Mouse (Mus musculus): ENCODE results near the gene Tgds. TPM values are rescaled to one million over a fixed set of nuclear protein-coding genes. Genes with fewer than 3 reads are reported as not detected.
A peak's percentile ranks its signal among the peaks of the same experiment; 100 is the strongest.
"Not testable (repeated sequence)": the region's sequence is repeated elsewhere in the genome, so short reads cannot be mapped to it uniquely, and the experiment has no call there.

Tgds gene
- polyA plus RNA-seq, 1 experiment, result 5.8 TPM

- no peak for TF ChIP-seq POLR2A (IDR thresholded peaks at IDR 0.05; ENCODE audit: borderline replicate concordance, extremely low read depth, low read depth, low read length)
- TF ChIP-seq CTCF (IDR thresholded peaks at IDR 0.05; ENCODE audit: insufficient read depth, low read length), result no peak
- Histone ChIP-seq H3K4me3 (replicated peaks; ENCODE audit: extremely low read depth, low read depth, low read length) (no peak overlapping the region), H3K4me1 (ENCODE audit: control insufficient read depth, insufficient read depth, low read length) (no peaks in the 10 kb centered on the region)
- WGBS, result 70% methylated on average over 3 of the region's 3 CpGs
- DNase-seq, result no peak
Measured at GRCm38 (mm10) chr14:118161751-118162150, 29.2 kb upstream of the Tgds start.

DNA sequence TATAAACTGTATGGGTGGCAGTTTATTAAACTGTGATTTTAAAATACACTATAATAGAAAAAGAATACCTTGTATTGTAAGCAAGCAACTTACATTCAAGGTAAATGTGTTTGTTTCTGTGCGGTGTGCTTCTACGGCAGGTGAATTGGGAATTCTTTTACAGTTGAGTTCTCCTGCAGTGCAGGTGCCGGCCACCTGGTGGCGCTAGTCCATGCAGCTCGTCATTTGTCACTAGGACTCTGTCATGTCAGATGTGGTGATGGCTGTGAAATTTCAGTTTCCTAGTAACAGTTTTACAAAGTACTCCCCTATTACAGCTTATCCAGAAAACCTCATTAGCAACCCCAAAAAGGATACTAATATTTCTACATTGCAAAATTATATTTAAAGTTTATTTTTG lies 24.6 kb upstream of the Tgds start:
- H3K4me1 ChIP-seq (ENCODE audit: control insufficient read depth, insufficient read depth, low read length), result no peaks in the 10 kb centered on the region
- no peak overlapping the region for H3K4me3 ChIP-seq (replicated peaks; ENCODE audit: extremely low read depth, low read depth, low read length)
- peak; percentile 46 for DNase-seq
- WGBS, result 31% methylated on average over 5 of the region's 5 CpGs
- TF ChIP-seq POLR2A (IDR thresholded peaks at IDR 0.05; ENCODE audit: borderline replicate concordance, extremely low read depth, low read depth, low read length), result no peak
- TF ChIP-seq CTCF (IDR thresholded peaks at IDR 0.05; ENCODE audit: insufficient read depth, low read length), result peak; percentile 94

DNA sequence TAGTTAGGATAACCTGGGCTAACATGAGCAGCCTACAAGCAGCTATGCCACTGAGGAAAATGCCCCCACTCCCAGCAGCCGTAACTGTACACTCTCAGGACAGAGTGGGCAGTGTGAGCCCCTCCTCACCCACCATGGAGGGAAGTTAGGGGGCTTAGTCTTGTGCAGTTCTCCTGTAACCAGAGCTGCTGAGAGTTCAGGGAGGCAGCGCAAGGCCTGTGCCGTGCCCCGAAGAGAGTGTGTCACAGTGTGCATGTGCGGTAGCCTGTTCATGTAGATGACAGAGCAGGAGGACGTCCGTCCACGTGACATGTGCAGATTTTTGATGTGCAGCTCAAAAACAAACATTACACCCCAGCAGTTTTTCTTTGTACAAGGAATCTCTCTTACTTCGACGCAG lies 24.2 kb upstream of the Tgds start:
- DNase-seq, result no peak
- Histone ChIP-seq H3K4me1 (ENCODE audit: control insufficient read depth, insufficient read depth, low read length) (no peaks in the 10 kb centered on the region), H3K4me3 (replicated peaks; ENCODE audit: extremely low read depth, low read depth, low read length) (no peak overlapping the region)
- no peak for TF ChIP-seq CTCF (IDR thresholded peaks at IDR 0.05; ENCODE audit: insufficient read depth, low read length)
- no peak for TF ChIP-seq POLR2A (IDR thresholded peaks at IDR 0.05; ENCODE audit: borderline replicate concordance, extremely low read depth, low read depth, low read length)
- 85% methylated on average over 10 of the region's 10 CpGs for WGBS

DNA sequence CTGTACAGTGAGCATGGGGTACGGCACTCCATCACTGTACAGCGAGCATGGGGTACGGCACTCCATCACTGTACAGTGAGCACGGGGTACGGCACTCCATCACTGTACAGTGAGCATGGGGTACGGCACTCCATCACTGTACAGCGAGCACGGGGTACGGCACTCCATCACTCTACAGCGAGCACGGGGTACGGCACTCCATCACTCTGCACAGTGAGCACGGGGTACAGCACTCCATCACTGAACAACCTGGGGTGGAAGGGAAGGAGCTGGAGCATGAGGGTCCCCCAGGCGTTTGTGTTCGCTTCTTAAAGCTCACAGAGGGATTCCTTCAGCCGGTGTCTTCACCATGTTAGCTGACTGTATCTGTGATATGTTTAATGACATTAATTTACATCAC lies 23.5 kb upstream of the Tgds start:
- not testable (repeated sequence) for DNase-seq; H3K4me3 ChIP-seq (replicated peaks; ENCODE audit: extremely low read depth, low read depth, low read length); H3K4me1 ChIP-seq (ENCODE audit: control insufficient read depth, insufficient read depth, low read length)
- 94% methylated on average over 16 of the region's 16 CpGs for WGBS

- no peak for DNase-seq
- 90% methylated on average over 8 of the region's 8 CpGs for WGBS
- no peak for TF ChIP-seq CTCF (IDR thresholded peaks at IDR 0.05; ENCODE audit: insufficient read depth, low read length)
- Histone ChIP-seq H3K4me3 (replicated peaks; ENCODE audit: extremely low read depth, low read depth, low read length) (no peak overlapping the region), H3K4me1 (ENCODE audit: control insufficient read depth, insufficient read depth, low read length) (no peaks in the 10 kb centered on the region)
Measured at GRCm38 (mm10) chr14:118152294-118152651, 19.7 kb upstream of the Tgds start.

DNA sequence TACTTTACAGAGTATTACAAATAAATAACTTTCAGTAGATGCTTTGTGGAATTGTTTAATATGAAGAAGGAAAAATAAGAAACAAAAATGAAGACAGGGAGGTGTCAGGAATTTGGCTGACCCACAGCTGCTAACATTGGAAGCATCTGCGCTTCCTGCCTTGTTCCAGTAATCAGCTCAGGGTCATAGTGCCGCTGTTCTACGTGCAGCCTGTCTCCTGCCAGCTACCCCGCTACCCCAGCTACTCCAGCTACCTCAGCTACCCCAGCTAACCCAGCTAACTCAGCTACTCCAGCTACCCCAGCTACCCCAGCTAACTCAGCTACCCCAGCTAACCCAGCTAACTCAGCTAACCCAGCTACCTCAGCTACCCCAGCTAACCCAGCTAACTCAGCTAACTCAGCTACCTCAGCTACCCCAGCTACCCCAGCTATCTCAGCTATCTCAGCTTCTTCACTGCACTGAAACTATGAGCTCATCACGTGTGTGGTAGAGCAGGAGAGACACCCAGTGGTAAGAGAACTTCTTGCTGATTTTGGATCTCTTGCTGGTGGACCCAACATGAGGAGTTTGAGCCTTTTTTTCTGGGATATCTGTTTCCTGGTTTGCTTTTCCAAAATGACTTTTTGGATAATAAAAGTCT lies 19.2 kb upstream of the Tgds start:
- no peak for DNase-seq
- no peaks in the 10 kb centered on the region for H3K4me1 ChIP-seq (ENCODE audit: control insufficient read depth, insufficient read depth, low read length)
- H3K4me3 ChIP-seq (replicated peaks; ENCODE audit: extremely low read depth, low read depth, low read length), result no peak overlapping the region
- 44% methylated on average over 5 of the region's 5 CpGs for WGBS
- TF ChIP-seq CTCF (IDR thresholded peaks at IDR 0.05; ENCODE audit: insufficient read depth, low read length) (no peak), POLR2A (IDR thresholded peaks at IDR 0.05; ENCODE audit: borderline replicate concordance, extremely low read depth, low read depth, low read length) (no peak)

GRCm38 (mm10) chr14:118150656-118151551 lies 18.3 kb upstream of the Tgds start:
- DNase-seq, result no peak
- H3K4me1 ChIP-seq (ENCODE audit: control insufficient read depth, insufficient read depth, low read length), result no peaks in the 10 kb centered on the region
- TF ChIP-seq CTCF (IDR thresholded peaks at IDR 0.05; ENCODE audit: insufficient read depth, low read length) (no peak), POLR2A (IDR thresholded peaks at IDR 0.05; ENCODE audit: borderline replicate concordance, extremely low read depth, low read depth, low read length) (no peak)
- H3K4me3 ChIP-seq (replicated peaks; ENCODE audit: extremely low read depth, low read depth, low read length), result no peak overlapping the region
- WGBS, result 81% methylated on average over 26 of the region's 26 CpGs

- 75% methylated on average over 10 of the region's 10 CpGs for WGBS
- Histone ChIP-seq H3K4me1 (ENCODE audit: control insufficient read depth, insufficient read depth, low read length) (no peaks in the 10 kb centered on the region), H3K4me3 (replicated peaks; ENCODE audit: extremely low read depth, low read depth, low read length) (no peak overlapping the region)
- DNase-seq, result no peak
- no peak for TF ChIP-seq CTCF (IDR thresholded peaks at IDR 0.05; ENCODE audit: insufficient read depth, low read length)
- TF ChIP-seq POLR2A (IDR thresholded peaks at IDR 0.05; ENCODE audit: borderline replicate concordance, extremely low read depth, low read depth, low read length), result no peak
Measured at GRCm38 (mm10) chr14:118148554-118148953, 16.0 kb upstream of the Tgds start.

DNA sequence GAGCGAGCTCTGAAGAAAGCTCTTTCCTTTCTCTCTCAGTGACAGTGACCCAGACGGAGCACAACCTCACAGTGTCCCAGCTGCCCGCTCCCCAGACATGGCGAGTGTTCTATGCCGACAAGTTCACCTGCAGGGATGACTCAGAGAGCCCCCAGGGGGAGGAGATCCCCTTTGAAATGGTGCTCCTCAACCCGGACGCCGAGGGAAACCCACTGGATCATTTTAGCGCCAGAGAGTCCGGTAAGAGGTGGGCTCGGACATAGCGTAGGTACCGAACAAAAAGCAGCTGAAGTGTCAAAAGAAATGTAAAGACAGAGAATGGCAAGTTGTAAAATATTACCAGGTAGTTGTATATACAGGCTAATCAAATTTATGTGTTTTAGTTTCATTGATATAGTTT lies 15.5 kb upstream of the Tgds start:
- WGBS, result 94% methylated on average over 13 of the region's 13 CpGs
- no peak for TF ChIP-seq CTCF (IDR thresholded peaks at IDR 0.05; ENCODE audit: insufficient read depth, low read length)
- TF ChIP-seq POLR2A (IDR thresholded peaks at IDR 0.05; ENCODE audit: borderline replicate concordance, extremely low read depth, low read depth, low read length), result no peak
- no peak for DNase-seq
- Histone ChIP-seq H3K4me3 (replicated peaks; ENCODE audit: extremely low read depth, low read depth, low read length) (no peak overlapping the region), H3K4me1 (ENCODE audit: control insufficient read depth, insufficient read depth, low read length) (no peaks in the 10 kb centered on the region)

GRCm38 (mm10) chr14:118142283-118142682 lies 9.7 kb upstream of the Tgds start:
- TF ChIP-seq POLR2A (IDR thresholded peaks at IDR 0.05; ENCODE audit: borderline replicate concordance, extremely low read depth, low read depth, low read length), result no peak
- TF ChIP-seq CTCF (IDR thresholded peaks at IDR 0.05; ENCODE audit: insufficient read depth, low read length), result no peak
- DNase-seq, result no peak
- Histone ChIP-seq H3K4me1 (ENCODE audit: control insufficient read depth, insufficient read depth, low read length) (peaks cover 4% of the 10 kb centered on the region; the same call in 1 of the 2 replicates), H3K4me3 (replicated peaks; ENCODE audit: extremely low read depth, low read depth, low read length) (no peak overlapping the region)
- 94% methylated on average over 5 of the region's 5 CpGs for WGBS

Measured in lung, adult 2 months (tissue).